Mouse (Mus musculus): ENCODE measurements around the gene Snx17. TPM values are rescaled to one million over a fixed set of nuclear protein-coding genes. Genes with fewer than 3 reads are reported as not detected.
A peak's percentile ranks its signal among the peaks of the same experiment; 100 is the strongest.

The Snx17 gene
- total and polyA plus RNA-seq, 2 experiments from 2014 or later: 112 to 120 TPM

DNA sequence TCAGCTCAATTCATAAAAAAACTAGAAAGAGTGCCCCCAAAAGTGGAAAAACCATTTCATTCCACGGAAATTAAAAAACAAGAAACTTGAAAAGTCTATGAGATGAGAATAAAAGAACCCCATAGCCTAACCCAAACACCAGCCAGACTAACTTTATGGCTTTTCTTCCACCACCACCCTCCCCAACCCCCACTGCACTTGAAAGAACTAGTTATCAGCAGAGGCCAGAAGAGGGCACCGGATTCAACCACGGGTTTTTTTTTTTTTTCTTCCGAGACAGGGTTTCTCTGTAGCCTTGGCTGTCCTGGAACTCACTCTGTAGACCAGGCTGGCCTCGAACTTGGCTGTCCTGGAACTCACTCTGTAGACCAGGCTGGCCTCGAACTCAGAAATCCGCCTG lies 25.3 kb downstream of the Snx17 start:
- Histone ChIP-seq H3K36me3 (replicated peaks; ENCODE audit: control insufficient read depth, insufficient read depth, low read length) (no peaks in the 10 kb centered on the region), H3K27ac (ENCODE audit: low read depth) (no peak overlapping the region), H3K27me3 (ENCODE audit: control insufficient read depth, insufficient read depth, low read length) (no peaks in the 10 kb centered on the region), H3K4me2 (ENCODE audit: low read depth, low read length) (no peak overlapping the region), H3K9ac (replicated peaks; ENCODE audit: low read depth, low read length) (no peak overlapping the region), H3K9me3 (replicated peaks; ENCODE audit: control insufficient read depth, low read length) (no peaks in the 10 kb centered on the region), H3K4me1 (ENCODE audit: control insufficient read depth, insufficient read depth) (no peaks in the 10 kb centered on the region), H3K4me3 (ENCODE audit: low read depth, low read length) (no peak overlapping the region)
- ATAC-seq (ENCODE audit: insufficient read depth, low read depth) (no peak), DNase-seq (ENCODE audit: low spot score) (no peak)
- TF ChIP-seq CTCF (IDR thresholded peaks at IDR 0.05; ENCODE audit: low read depth) (no peak), EP300 (IDR thresholded peaks at IDR 0.05; ENCODE audit: low read depth) (no peak)
- WGBS: 47% methylated on average over 7 of the region's 7 CpGs

DNA sequence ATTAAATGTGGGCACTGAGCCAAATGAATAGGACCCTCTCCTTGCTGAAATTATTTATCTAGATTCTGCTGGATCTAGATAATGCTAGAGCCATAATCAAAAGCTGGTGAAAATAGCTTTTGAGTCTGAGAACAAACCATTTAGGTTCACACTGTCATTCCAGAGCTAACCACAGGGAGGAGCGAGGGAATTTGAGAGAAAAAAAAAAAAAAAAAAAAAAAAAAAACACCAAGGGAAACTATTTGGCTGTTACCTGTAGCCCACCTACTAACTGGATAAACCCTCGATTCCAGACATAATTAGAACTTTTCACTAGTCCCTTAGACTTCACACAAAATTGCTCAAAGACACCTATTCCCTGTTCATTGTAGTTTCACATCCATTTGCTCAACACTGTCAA lies 26.0 kb downstream of the Snx17 start:
- Histone ChIP-seq H3K36me3 (replicated peaks; ENCODE audit: control insufficient read depth, insufficient read depth, low read length) (no peaks in the 10 kb centered on the region), H3K27me3 (ENCODE audit: control insufficient read depth, insufficient read depth, low read length) (no peaks in the 10 kb centered on the region), H3K4me2 (ENCODE audit: low read depth, low read length) (peak overlapping the region; percentile 94), H3K4me1 (ENCODE audit: control insufficient read depth, insufficient read depth) (no peaks in the 10 kb centered on the region), H3K9me3 (replicated peaks; ENCODE audit: control insufficient read depth, low read length) (no peaks in the 10 kb centered on the region), H3K4me3 (ENCODE audit: low read depth, low read length) (peak overlapping the region; percentile 96), H3K9ac (replicated peaks; ENCODE audit: low read depth, low read length) (no peak overlapping the region), H3K27ac (ENCODE audit: low read depth) (0 out of 2 replicates have a peak overlapping the region, but pooled peaks have one; percentile 1)
- 6% methylated on average over 2 of the region's 2 CpGs for WGBS
- TF ChIP-seq EP300 (IDR thresholded peaks at IDR 0.05; ENCODE audit: low read depth) (no peak), CTCF (IDR thresholded peaks at IDR 0.05; ENCODE audit: low read depth) (peak; percentile 36)
- peak; percentile 53 for DNase-seq (ENCODE audit: low spot score)
- ATAC-seq (ENCODE audit: insufficient read depth, low read depth): no peak

DNA sequence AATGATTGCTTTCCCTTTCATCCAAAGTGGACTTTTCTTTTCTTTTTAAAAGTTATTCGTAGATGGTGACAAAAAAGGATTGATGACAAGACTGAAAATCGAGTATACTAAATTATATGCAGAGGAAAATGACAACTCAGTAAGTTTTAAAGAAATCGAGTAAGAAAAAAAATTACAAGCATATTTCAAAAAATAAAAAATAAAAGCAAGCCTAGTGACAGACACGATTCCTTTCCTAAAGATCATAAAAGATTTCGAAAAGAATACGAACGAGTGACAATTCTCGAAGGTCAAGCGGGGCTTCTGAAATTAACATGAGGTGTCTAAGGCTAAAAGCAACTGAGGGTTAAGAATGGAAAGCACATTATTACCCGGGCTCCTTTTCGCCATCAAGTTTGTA lies 26.4 kb downstream of the Snx17 start:
- Histone ChIP-seq H3K9me3 (replicated peaks; ENCODE audit: control insufficient read depth, low read length) (no peaks in the 10 kb centered on the region), H3K27ac (ENCODE audit: low read depth) (peak overlapping the region; percentile 93), H3K36me3 (replicated peaks; ENCODE audit: control insufficient read depth, insufficient read depth, low read length) (no peaks in the 10 kb centered on the region), H3K27me3 (ENCODE audit: control insufficient read depth, insufficient read depth, low read length) (no peaks in the 10 kb centered on the region), H3K4me3 (ENCODE audit: low read depth, low read length) (peak overlapping the region; percentile 96), H3K4me2 (ENCODE audit: low read depth, low read length) (peak overlapping the region; percentile 94), H3K4me1 (ENCODE audit: control insufficient read depth, insufficient read depth) (no peaks in the 10 kb centered on the region), H3K9ac (replicated peaks; ENCODE audit: low read depth, low read length) (peak overlapping the region; percentile 81)
- WGBS: 2% methylated on average over 11 of the region's 11 CpGs
- ATAC-seq (ENCODE audit: insufficient read depth, low read depth) (no peak), DNase-seq (ENCODE audit: low spot score) (no peak)
- TF ChIP-seq CTCF (IDR thresholded peaks at IDR 0.05; ENCODE audit: low read depth) (no peak), EP300 (IDR thresholded peaks at IDR 0.05; ENCODE audit: low read depth) (no peak)

DNA sequence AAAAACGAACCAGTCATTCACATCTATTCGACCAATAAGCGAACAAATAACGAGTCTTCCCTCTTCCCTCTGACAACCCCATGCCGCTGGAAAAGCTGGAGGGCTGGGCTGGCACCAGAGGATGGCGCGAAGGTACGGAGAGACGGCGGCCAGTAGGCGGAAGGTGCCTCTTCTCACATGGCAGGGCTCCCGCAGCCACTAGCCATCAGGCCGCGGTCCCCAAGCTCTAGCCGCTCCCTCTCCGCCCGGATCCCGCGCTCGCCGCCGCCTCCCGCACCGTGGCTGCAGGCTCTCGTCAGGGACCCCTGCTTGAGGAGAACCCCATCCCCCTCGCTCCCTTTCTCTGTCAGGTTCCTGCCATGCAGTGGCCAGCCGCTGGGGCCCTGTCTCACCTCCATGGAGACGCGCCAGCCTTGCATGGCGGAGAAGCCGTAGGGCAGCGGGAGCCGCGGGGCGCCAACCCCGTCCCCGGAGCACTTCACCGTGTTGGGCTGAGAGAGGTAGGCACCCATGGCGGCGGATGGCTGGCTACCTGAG lies 27.0 kb downstream of the Snx17 start:
- Histone ChIP-seq H3K36me3 (replicated peaks; ENCODE audit: control insufficient read depth, insufficient read depth, low read length) (no peaks in the 10 kb centered on the region), H3K9me3 (replicated peaks; ENCODE audit: control insufficient read depth, low read length) (no peaks in the 10 kb centered on the region), H3K9ac (replicated peaks; ENCODE audit: low read depth, low read length) (peak overlapping the region; percentile 81), H3K27ac (ENCODE audit: low read depth) (peak overlapping the region; percentile 93), H3K4me1 (ENCODE audit: control insufficient read depth, insufficient read depth) (no peaks in the 10 kb centered on the region), H3K4me3 (ENCODE audit: low read depth, low read length) (peak overlapping the region; percentile 96), H3K27me3 (ENCODE audit: control insufficient read depth, insufficient read depth, low read length) (no peaks in the 10 kb centered on the region), H3K4me2 (ENCODE audit: low read depth, low read length) (peak overlapping the region; percentile 94)
- TF ChIP-seq EP300 (IDR thresholded peaks at IDR 0.05; ENCODE audit: low read depth) (no peak), CTCF (IDR thresholded peaks at IDR 0.05; ENCODE audit: low read depth) (no peak)
- DNase-seq (ENCODE audit: low spot score) (peak; percentile 24), ATAC-seq (ENCODE audit: insufficient read depth, low read depth) (peak; percentile 60)
- WGBS: 0% methylated on average over 40 of the region's 40 CpGs

DNA sequence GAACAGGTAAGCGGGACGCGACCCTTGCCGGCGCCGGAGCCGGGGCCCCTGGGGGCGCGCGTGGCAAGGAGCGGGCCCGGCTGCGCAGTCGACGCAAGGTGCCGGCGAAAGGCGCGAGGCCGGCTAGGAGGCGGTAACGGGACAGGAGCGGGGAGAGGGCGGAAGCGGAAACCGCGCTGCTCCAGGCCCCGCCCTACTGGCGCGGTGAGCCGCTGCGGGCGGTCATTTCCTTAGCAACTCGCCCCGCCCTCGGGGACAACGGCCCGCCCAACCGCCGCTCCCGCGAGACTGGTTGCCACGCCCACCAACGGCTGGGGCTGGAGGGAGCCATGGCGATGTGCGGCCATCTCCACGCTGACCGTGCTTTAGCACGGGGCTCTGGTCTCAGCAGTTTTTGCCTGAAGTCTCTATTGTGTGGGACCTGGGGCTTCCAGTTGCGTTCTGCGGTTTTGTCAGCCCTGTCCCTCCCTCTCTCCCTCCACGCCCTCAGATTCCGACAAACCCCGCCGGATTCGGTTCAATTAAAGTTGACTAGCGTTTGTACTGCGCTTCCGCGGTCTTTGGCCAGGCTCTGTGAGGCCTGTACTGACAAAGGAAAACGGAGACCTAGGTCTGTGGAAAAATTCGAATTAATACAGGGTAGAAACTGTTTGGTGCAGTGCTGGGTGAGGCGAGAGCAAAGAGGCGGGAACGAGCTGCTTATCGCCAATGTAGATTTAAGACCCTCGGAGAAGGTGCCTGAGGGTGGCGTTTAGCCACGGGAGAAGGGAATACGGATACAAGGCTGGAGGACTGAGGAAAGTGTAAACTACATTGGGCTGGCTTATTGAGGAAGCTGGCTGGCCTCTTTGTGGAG lies 27.6 kb downstream of the Snx17 start, which contains the start of gene Ppm1g:
Gene Ppm1g, minus strand, starts transcription at position 240 of the 856 bp plus-strand sequence.
- DNase-seq (ENCODE audit: low spot score) (peak; percentile 93), ATAC-seq (ENCODE audit: insufficient read depth, low read depth) (peak; percentile 96)
- peak within 1 kb of the TSS; percentile 96 for H3K4me3 ChIP-seq (ENCODE audit: low read depth, low read length)
- peak within 1 kb of the TSS; percentile 94 for H3K4me2 ChIP-seq (ENCODE audit: low read depth, low read length)
- no peaks in the 10 kb centered on the region for H3K4me1 ChIP-seq (ENCODE audit: control insufficient read depth, insufficient read depth)
- WGBS: under 1% methylated on average over 60 of the region's 70 CpGs
- H3K36me3 ChIP-seq (replicated peaks; ENCODE audit: control insufficient read depth, insufficient read depth, low read length): no peaks in the 10 kb centered on the region
- H3K9ac ChIP-seq (replicated peaks; ENCODE audit: low read depth, low read length): peak within 1 kb of the TSS; percentile 81
- H3K27ac ChIP-seq (ENCODE audit: low read depth): peak within 1 kb of the TSS; percentile 93
- H3K9me3 ChIP-seq (replicated peaks; ENCODE audit: control insufficient read depth, low read length): no peaks in the 10 kb centered on the region
- H3K27me3 ChIP-seq (ENCODE audit: control insufficient read depth, insufficient read depth, low read length): no peaks in the 10 kb centered on the region
- TF ChIP-seq CTCF (IDR thresholded peaks at IDR 0.05; ENCODE audit: low read depth) (no peak), EP300 (IDR thresholded peaks at IDR 0.05; ENCODE audit: low read depth) (peak; percentile 24; the same call in 1 of the 2 replicates)

All from heart, postnatal 0 days (tissue).